Mouse (Mus musculus): Measurements from ENCODE around the gene Zfp653. TPM values are rescaled to one million over a fixed set of nuclear protein-coding genes. Genes with fewer than 3 reads are reported as not detected.

The Zfp653 gene
- 1 to 10 TPM; 9.0 to 9.7 TPM for total RNA-seq (2023)

GRCm38 (mm10) chr9:22070791-22071573 lies at the start of gene Zfp653, which contains the start of gene Gm49318:
Gene Zfp653, minus strand, starts transcription at chr9:22071376.
Gene Gm49318, minus strand, starts transcription at chr9:22071259.

GRCm38 (mm10) chr9:22116740-22117426 lies 45.7 kb upstream of the Zfp653 start, which contains the start of gene Elof1:
Gene Elof1, minus strand, starts transcription at chr9:22117172.

DNA sequence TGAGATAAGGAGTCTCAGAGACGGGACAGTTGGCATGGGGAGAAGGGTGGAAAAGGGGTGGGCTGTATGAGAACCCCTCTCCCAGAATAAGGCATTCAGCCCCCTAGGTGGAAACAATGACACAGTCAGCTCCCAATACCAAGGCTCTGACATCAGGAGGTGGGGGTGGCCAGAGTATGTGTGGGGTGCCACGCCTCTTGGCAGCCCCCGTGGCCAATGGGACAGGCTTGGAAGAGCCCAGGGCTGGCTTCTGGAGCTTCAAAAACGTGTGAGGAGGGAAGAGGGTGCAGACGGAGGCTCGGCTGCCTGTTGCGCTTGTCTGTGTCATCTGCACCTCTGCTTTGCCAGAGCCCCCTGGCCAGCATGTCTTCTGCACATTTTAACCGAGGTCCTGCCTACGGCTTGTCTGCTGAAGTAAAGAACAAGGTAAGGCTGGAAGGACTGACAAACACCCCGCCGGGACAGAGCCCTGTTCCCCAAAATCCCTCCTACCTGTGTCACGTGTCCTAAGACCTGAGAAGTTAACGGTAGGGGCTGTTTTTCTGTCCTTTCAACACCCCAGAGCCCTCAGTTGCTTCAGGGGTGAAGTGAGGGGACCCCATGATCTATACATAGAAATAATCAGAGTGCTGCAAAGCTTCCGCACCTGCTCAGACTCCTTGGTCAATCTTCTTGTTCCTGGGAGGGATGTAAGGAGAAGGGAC lies 28.0 kb upstream of the Zfp653 start, which contains the start of gene Cnn1:
Gene Cnn1, plus strand, starts transcription at position 224 of the 704 bp plus-strand sequence.

GRCm38 (mm10) chr9:22085022-22085834 lies 14.1 kb upstream of the Zfp653 start, which contains the start of gene Ecsit:
Gene Ecsit, minus strand, starts transcription at chr9:22085438.

DNA sequence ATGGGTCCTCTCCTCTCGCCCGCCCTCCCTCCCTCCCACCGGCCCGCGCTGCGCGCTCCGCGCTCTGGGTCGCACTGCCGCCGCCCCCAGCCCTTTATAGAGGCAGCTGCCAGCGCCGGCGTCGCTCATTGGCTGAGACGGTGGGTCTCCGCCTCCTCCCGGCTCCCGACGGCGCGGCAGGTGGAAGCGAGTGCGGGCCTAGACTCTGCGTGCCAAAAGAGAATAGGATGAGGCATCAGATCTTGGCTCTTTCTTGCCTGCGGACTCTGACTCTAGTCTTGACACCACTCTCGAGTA lies 19.3 kb downstream of the Zfp653 start, which contains the start of gene Elavl3:
Gene Elavl3, minus strand, starts transcription at position 66 of the 297 bp plus-strand sequence.

Other genes starting within 250 kb of the Zfp653 start
- gene Angptl8, start 235.9 kb downstream of the Zfp653 start, total RNA-seq (2023) = not detected
- 1 to 10 TPM; 2.6 to 4.3 TPM for gene Dock6, start 218.7 kb downstream of the Zfp653 start, total RNA-seq (2023)
- gene Rab3d, start 153.2 kb downstream of the Zfp653 start, total RNA-seq (2023) = 100 to 1,000 TPM; 154 to 156 TPM
- gene Ccdc159, start 143.9 kb downstream of the Zfp653 start, total RNA-seq (2023) = 1 to 10 TPM in 1 of 2 experiments, under 1 TPM in 1; 0.77 to 1.5 TPM
- 10 to 100 TPM; 17.0 to 20.7 TPM for gene Tmem205, start 143.8 kb downstream of the Zfp653 start, total RNA-seq (2023)
- 1 to 10 TPM; 1.2 to 1.4 TPM for gene Plppr2, start 134.3 kb downstream of the Zfp653 start, total RNA-seq (2023)
- 1 to 10 TPM; 4.3 to 4.5 TPM for gene Swsap1, start 115.6 kb downstream of the Zfp653 start, total RNA-seq (2023)
- 10 to 100 TPM in 1 of 2 experiments, 1 to 10 TPM in 1; 10.0 to 15.7 TPM for gene Epor, start 107.9 kb downstream of the Zfp653 start, total RNA-seq (2023)
- not detected for gene Rgl3, start 81.9 kb downstream of the Zfp653 start, total RNA-seq (2023)
- gene Ccdc151, start 68.7 kb downstream of the Zfp653 start, total RNA-seq (2023) = not detected
- 10 to 100 TPM; 55.2 to 67.9 TPM for gene Prkcsh, start 68.6 kb downstream of the Zfp653 start, total RNA-seq (2023)
- gene Elavl3, start 19.4 kb downstream of the Zfp653 start, total RNA-seq (2023) = under 1 TPM in 1 of 2 experiments, not detected in 1; 0.55 TPM
- not detected for gene Gm49318, start 117 bp downstream of the Zfp653 start, total RNA-seq (2023)
- gene Ecsit, start 14.1 kb upstream of the Zfp653 start, total RNA-seq (2023) = 1 to 10 TPM; 8.6 to 8.7 TPM
- gene Cnn1, start 27.8 kb upstream of the Zfp653 start, total RNA-seq (2023) = not detected
- gene Elof1, start 45.8 kb upstream of the Zfp653 start, total RNA-seq (2023) = 10 to 100 TPM; 34.9 to 42.1 TPM
- 10 to 100 TPM; 28.6 to 38.7 TPM for gene Acp5, start 64.3 kb upstream of the Zfp653 start, total RNA-seq (2023)
- 10 to 100 TPM; 15.4 to 16.0 TPM for gene Pigyl, start 85.5 kb upstream of the Zfp653 start, total RNA-seq (2023)
- gene Zfp872, start 116.7 kb upstream of the Zfp653 start, total RNA-seq (2023) = not detected
- gene Zfp809, start 154.3 kb upstream of the Zfp653 start, total RNA-seq (2023) = 10 to 100 TPM; 12.4 to 17.5 TPM
- gene Zfp599, start 188.5 kb upstream of the Zfp653 start, total RNA-seq (2023) = under 1 TPM; 0.26 to 0.40 TPM
- 1 to 10 TPM; 6.3 to 6.7 TPM for gene Zfp810, start 236.3 kb upstream of the Zfp653 start, total RNA-seq (2023)